Mouse (Mus musculus) heart, embryonic 12.5 days (tissue): ENCODE data around the gene Agmat. TPM values are rescaled to one million over a fixed set of nuclear protein-coding genes. Genes with fewer than 3 reads are reported as not detected.

Source experiments
- ATAC-seq: fragments of 200-750 bp; cut with Nextera tagmentation; 2 replicates; pipeline ENCODE4 v1.8.0; 2017; ENCODE audit warnings: moderate TSS enrichment, moderate library complexity; ENCODE audit not compliant: insufficient number of reproducible peaks, low FRiP score
- H3K27ac ChIP-seq: fragments of 300-500 bp; sonication (generic); 2 replicates; pipeline ENCODE4 v1.5.1; 2016; ENCODE audit warnings: mild to moderate bottlenecking, moderate library complexity; ENCODE audit not compliant: poor library complexity, severe bottlenecking
- H3K27me3 ChIP-seq: fragments of 300-500 bp; sonication (generic); replicated peaks from 2 replicates; pipeline ENCODE4 v1.6.1; 2016; ENCODE audit warnings: mild to moderate bottlenecking, moderate library complexity
- H3K36me3 ChIP-seq: fragments of 300-500 bp; sonication (generic); 2 replicates; pipeline ENCODE4 v1.6.1; 2016; ENCODE audit warnings: mild to moderate bottlenecking, moderate library complexity
- H3K4me1 ChIP-seq: fragments of 300-500 bp; sonication (generic); replicated peaks from 2 replicates; pipeline ENCODE4 v1.6.1; 2016; ENCODE audit warnings: mild to moderate bottlenecking
- H3K4me2 ChIP-seq: fragments of 300-500 bp; sonication (generic); 2 replicates; pipeline ENCODE4 v1.6.1; 2016; ENCODE audit warnings: mild to moderate bottlenecking, moderate library complexity
- H3K4me3 ChIP-seq: fragments of 300-500 bp; sonication (generic); 2 replicates; pipeline ENCODE4 v1.5.1; 2016; ENCODE audit warnings: mild to moderate bottlenecking
- H3K9ac ChIP-seq: fragments of 300-500 bp; sonication (generic); 2 replicates; pipeline ENCODE4 v1.6.1; 2016; ENCODE audit warnings: mild to moderate bottlenecking, moderate library complexity
- H3K9me3 ChIP-seq: fragments of 300-500 bp; sonication (generic); replicated peaks from 2 replicates; pipeline ENCODE4 v1.6.1; 2016; ENCODE audit warnings: mild to moderate bottlenecking, moderate library complexity
- WGBS: fragments of 180-500 bp; shearing (Covaris S2); methylation state at CpG from one replicate; pipeline ENCODE4 v1.1.7; 2016; 5-methylcytosine and 5-hydroxymethylcytosine counted together
- polyA plus RNA-seq: library from polyadenylated mRNA; unstranded; fragments of >200 nt; fragmentation: Nextera tagmentation; extraction: Ambion mirVana; gene quantifications from 2 replicates; pipeline ENCODE4 v1.2.1, GENCODE M21; 2016

Gene Agmat
- polyA plus RNA-seq, 1 experiment from 2014 or later = 1.3 TPM

GRCm38 (mm10) chr4:141735206-141735560, 11.3 kb upstream of the Agmat start:
- WGBS = 29% methylated on average over 9 of the region's 9 CpGs
- Histone ChIP-seq H3K27me3 (0 out of 2 replicates have a peak, but pooled peaks cover 5% of the 10 kb centered on the region), H3K36me3 (no peaks in the 10 kb centered on the region), H3K9me3 (peaks cover 3% of the 10 kb centered on the region; the same call in 1 of the 2 replicates), H3K4me2 (peak overlapping the region; percentile 64), H3K9ac (0 out of 2 replicates have a peak overlapping the region, but pooled peaks have one; percentile 55), H3K27ac (no peak overlapping the region), H3K4me1 (no peaks in the 10 kb centered on the region; the same call in 1 of the 2 replicates), H3K4me3 (peak overlapping the region; percentile 42)
- no peak for ATAC-seq

GRCm38 (mm10) chr4:141736856-141737255, 9.6 kb upstream of the Agmat start:
- H3K27ac ChIP-seq = no peak overlapping the region
- H3K9me3 ChIP-seq = peaks cover 3% of the 10 kb centered on the region; the same call in 1 of the 2 replicates
- no peaks in the 10 kb centered on the region for H3K27me3 ChIP-seq
- H3K36me3 ChIP-seq = no peaks in the 10 kb centered on the region
- H3K9ac ChIP-seq = no peak overlapping the region
- WGBS = 69% methylated on average over 4 of the region's 4 CpGs
- H3K4me1 ChIP-seq = peaks cover 5% of the 10 kb centered on the region
- no peak overlapping the region for H3K4me2 ChIP-seq
- H3K4me3 ChIP-seq = no peak overlapping the region
- ATAC-seq = no peak

GRCm38 (mm10) chr4:141738015-141738414, 8.5 kb upstream of the Agmat start:
- ATAC-seq = no peak
- H3K27ac ChIP-seq = no peak overlapping the region
- H3K36me3 ChIP-seq = no peaks in the 10 kb centered on the region
- WGBS = 69% methylated on average over 8 of the region's 8 CpGs
- H3K4me1 ChIP-seq = peaks cover 13% of the 10 kb centered on the region
- H3K4me2 ChIP-seq = no peak overlapping the region
- H3K9ac ChIP-seq = no peak overlapping the region
- H3K9me3 ChIP-seq = peaks cover 3% of the 10 kb centered on the region; the same call in 1 of the 2 replicates
- no peak overlapping the region for H3K4me3 ChIP-seq
- H3K27me3 ChIP-seq = no peaks in the 10 kb centered on the region

DNA sequence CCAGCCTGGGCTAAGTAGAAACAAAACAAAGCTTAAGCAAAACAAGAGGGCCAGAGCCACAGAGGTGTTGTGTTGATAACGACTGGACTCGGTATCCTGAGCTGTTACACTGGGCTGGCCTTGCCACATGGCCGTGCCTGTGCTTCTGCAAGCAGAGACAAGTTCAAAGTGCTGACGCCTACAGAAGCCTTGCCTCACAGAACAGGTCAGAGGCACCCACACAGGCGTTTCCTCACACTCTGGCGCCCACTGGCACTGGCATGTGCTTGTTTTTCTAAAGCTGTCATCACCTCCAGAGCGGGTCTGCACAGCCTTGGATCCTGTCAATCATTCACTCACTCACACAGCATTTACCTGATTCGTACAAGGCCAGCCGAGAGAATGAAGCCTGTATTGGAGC, 4.6 kb upstream of the Agmat start:
- peaks cover 3% of the 10 kb centered on the region; the same call in 1 of the 2 replicates for H3K9me3 ChIP-seq
- no peak overlapping the region for H3K4me3 ChIP-seq
- 0 out of 2 replicates have a peak overlapping the region, but pooled peaks have one; percentile 21 for H3K9ac ChIP-seq
- peak overlapping the region; percentile 40; the same call in 1 of the 2 replicates for H3K27ac ChIP-seq
- no peaks in the 10 kb centered on the region for H3K36me3 ChIP-seq
- H3K4me1 ChIP-seq = peaks cover 13% of the 10 kb centered on the region
- 19% methylated on average over 9 of the region's 9 CpGs for WGBS
- ATAC-seq = peak; percentile 72
- no peaks in the 10 kb centered on the region for H3K27me3 ChIP-seq
- no peak overlapping the region for H3K4me2 ChIP-seq

- 73% methylated on average over 4 of the region's 4 CpGs for WGBS
- Histone ChIP-seq H3K4me1 (peaks cover 13% of the 10 kb centered on the region), H3K4me3 (no peak overlapping the region), H3K27ac (peak overlapping the region; percentile 40; the same call in 1 of the 2 replicates), H3K9me3 (peaks cover 3% of the 10 kb centered on the region; the same call in 1 of the 2 replicates), H3K27me3 (no peaks in the 10 kb centered on the region), H3K4me2 (no peak overlapping the region), H3K36me3 (no peaks in the 10 kb centered on the region), H3K9ac (no peak overlapping the region)
- ATAC-seq = no peak
These were observed 4.1 kb upstream of the Agmat start for GRCm38 (mm10) chr4:141742381-141742780.

DNA sequence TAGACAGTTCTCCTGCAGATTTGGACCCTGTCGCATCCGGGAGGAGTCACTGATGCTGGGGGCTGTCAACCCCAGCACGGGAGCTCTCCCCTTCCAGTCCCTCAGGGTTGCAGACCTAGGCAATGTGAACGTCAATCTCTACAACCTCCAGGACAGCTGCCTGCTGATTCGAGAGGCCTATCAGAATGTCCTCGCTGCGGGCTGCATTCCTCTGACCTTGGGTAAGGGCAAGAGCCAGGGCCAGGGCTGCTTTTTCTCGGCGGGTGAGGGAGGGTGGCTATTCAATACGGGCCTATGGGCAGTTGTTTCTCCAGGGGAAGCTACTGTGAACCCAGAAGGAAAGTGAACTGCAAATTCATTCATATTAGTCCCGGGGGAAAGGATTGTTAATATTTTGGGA, 3.1 kb downstream of the Agmat start:
- no peak overlapping the region for H3K4me3 ChIP-seq
- no peaks in the 10 kb centered on the region for H3K36me3 ChIP-seq
- peak overlapping the region; percentile 63 for H3K27ac ChIP-seq
- peak overlapping the region; percentile 33; the same call in 1 of the 2 replicates for H3K9ac ChIP-seq
- no peak for ATAC-seq
- no peaks in the 10 kb centered on the region for H3K9me3 ChIP-seq
- 17% methylated on average over 11 of the region's 11 CpGs for WGBS
- peak overlapping the region; percentile 4; the same call in 1 of the 2 replicates for H3K4me2 ChIP-seq
- H3K27me3 ChIP-seq = no peaks in the 10 kb centered on the region
- peaks cover 25% of the 10 kb centered on the region for H3K4me1 ChIP-seq

DNA sequence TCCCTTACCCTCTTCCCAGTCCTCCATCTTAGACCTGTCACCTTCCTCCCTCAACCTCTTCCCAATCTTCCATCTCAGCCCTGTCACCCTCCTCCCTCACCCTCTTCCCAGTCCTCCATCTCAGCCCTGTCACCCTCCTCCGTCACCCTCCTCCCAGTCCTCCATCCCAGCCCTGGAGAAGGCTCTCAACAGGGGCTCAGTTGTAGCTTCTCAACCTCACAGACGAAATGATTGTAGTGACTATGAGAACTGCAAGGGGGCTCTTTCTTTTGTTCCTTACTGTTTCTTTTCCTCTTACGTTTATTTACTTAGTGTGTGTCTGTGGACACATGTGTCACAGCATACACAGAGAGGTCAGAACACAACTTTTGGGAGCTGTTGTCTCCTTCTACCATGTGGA, 4.4 kb downstream of the Agmat start:
- WGBS = 65% methylated on average over 3 of the region's 3 CpGs
- H3K27me3 ChIP-seq = no peaks in the 10 kb centered on the region
- H3K9me3 ChIP-seq = no peaks in the 10 kb centered on the region
- no peaks in the 10 kb centered on the region for H3K36me3 ChIP-seq
- H3K4me3 ChIP-seq = no peak overlapping the region
- no peak overlapping the region for H3K9ac ChIP-seq
- peaks cover 25% of the 10 kb centered on the region for H3K4me1 ChIP-seq
- H3K4me2 ChIP-seq = no peak overlapping the region
- peak overlapping the region; percentile 32; the same call in 1 of the 2 replicates for H3K27ac ChIP-seq
- ATAC-seq = no peak

DNA sequence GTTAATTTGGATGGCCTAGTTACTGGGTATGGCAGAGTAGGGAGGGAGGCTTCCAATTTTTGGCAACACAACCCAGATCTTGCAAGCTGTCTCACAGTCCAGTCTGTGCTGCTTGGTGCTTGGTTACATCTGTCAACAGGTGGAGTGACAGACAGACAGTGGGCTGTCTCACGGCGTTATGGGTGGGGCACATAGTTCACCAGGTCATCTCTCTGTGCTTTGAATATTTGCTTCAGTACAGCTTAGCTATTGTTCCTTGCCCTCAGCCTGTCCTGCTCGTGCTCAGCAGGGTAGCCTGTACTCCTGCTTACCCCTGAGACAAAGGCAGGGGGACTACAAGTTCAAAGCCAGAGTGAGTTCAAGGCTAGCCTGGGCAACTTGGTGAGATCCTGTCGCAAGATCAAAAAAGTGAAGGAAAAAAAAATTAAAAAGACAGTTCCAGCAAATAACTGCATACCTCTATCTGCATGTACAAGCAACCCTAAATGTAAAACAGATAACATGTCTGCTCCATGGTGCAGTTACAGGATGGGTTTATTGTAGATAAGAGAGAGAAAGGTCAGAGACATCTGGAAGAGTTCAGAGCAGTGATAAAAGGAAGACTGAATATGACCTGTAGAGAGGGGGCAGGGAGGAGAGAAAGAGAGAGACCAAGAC, 5.1 kb downstream of the Agmat start:
- 20% methylated on average over 4 of the region's 4 CpGs for WGBS
- no peaks in the 10 kb centered on the region for H3K36me3 ChIP-seq
- H3K27me3 ChIP-seq = no peaks in the 10 kb centered on the region
- no peak overlapping the region for H3K4me3 ChIP-seq
- no peak overlapping the region for H3K9ac ChIP-seq
- H3K4me2 ChIP-seq = no peak overlapping the region
- H3K9me3 ChIP-seq = no peaks in the 10 kb centered on the region
- peak; percentile 70 for ATAC-seq
- peak overlapping the region; percentile 51; the same call in 1 of the 2 replicates for H3K27ac ChIP-seq
- H3K4me1 ChIP-seq = peaks cover 25% of the 10 kb centered on the region

GRCm38 (mm10) chr4:141752076-141752421, 5.6 kb downstream of the Agmat start:
- no peaks in the 10 kb centered on the region for H3K27me3 ChIP-seq
- H3K9ac ChIP-seq = no peak overlapping the region
- no peaks in the 10 kb centered on the region for H3K9me3 ChIP-seq
- ATAC-seq = peak; percentile 88
- H3K4me3 ChIP-seq = no peak overlapping the region
- no peak overlapping the region for H3K4me2 ChIP-seq
- peaks cover 25% of the 10 kb centered on the region for H3K4me1 ChIP-seq
- no peaks in the 10 kb centered on the region for H3K36me3 ChIP-seq
- WGBS = 7% methylated on average over 4 of the region's 4 CpGs
- peak overlapping the region; percentile 51; the same call in 1 of the 2 replicates for H3K27ac ChIP-seq

DNA sequence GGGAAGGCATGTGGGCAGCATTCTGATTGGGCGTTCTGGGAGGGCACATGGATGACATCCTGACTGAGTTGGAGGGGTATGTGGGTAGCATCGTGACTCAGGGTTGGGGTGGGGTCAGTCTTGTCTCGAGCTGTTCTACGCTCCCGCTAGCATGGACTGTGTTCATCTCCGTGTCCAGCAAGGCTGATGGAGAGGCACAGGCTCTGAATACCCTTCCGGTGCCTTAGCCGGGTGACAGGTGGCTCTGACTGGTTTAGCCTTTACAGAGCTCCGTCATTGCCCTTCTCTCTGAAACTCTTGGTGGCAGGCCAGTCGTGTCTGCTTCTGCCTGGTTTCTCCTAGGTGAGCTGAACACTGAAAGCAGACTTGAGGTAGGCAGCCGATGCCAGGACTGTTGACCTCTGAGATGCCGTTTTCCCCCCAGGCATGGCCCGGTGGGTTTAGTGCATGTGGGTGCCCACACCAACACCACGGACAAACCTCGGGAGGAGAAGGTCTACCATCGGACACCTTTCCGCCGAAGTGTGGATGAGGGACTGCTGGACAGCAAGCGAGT, 9.0 kb downstream of the Agmat start:
- H3K27ac ChIP-seq = no peak overlapping the region
- no peak overlapping the region for H3K4me2 ChIP-seq
- H3K36me3 ChIP-seq = 0 out of 2 replicates have a peak, but pooled peaks cover 3% of the 10 kb centered on the region
- WGBS = 88% methylated on average over 19 of the region's 19 CpGs
- H3K4me3 ChIP-seq = no peak overlapping the region
- H3K9me3 ChIP-seq = no peaks in the 10 kb centered on the region
- no peak overlapping the region for H3K9ac ChIP-seq
- no peaks in the 10 kb centered on the region for H3K27me3 ChIP-seq
- H3K4me1 ChIP-seq = peaks cover 22% of the 10 kb centered on the region
- no peak for ATAC-seq

DNA sequence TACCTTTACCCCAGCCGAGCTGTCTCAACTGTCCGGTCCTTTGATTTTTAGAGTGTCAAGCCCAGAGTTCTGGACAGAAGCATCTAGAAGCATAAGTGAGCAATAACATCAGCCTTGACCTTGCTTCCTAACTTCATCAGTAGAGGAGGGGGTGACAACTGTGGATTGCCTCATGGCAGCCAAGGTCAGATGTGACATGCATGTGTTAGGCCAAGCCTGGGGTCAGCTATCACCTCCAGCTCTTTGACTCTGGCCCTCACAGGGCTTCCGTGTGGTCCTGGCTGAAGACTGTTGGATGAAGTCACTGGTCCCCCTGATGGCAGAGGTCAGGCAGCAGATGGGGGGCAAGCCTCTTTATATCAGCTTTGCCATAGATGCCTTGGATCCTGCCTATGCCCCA, 10.7 kb downstream of the Agmat start:
- no peak for ATAC-seq
- no peaks in the 10 kb centered on the region for H3K27me3 ChIP-seq
- H3K4me3 ChIP-seq = no peak overlapping the region
- no peak overlapping the region for H3K9ac ChIP-seq
- H3K4me2 ChIP-seq = no peak overlapping the region
- whole genome bisulfite sequencing = 86% methylated on average over 3 of the region's 3 CpGs
- H3K27ac ChIP-seq = no peak overlapping the region
- peaks cover 7% of the 10 kb centered on the region for H3K4me1 ChIP-seq
- no peaks in the 10 kb centered on the region for H3K9me3 ChIP-seq
- peaks cover 16% of the 10 kb centered on the region for H3K36me3 ChIP-seq
